Mouse (Mus musculus) intestine, embryonic 14.5 days (tissue): Measurements from ENCODE around the gene D330020A13Rik. TPM values are rescaled to one million over a fixed set of nuclear protein-coding genes. Genes with fewer than 3 reads are reported as not detected.
A peak's percentile ranks its signal among the peaks of the same experiment; 100 is the strongest.

ENCODE experiments used
- ATAC-seq: fragments of 200-750 bp; cut with Nextera tagmentation; replicated peaks from 2 replicates; pipeline ENCODE4 v1.8.0; 2017; ENCODE audit warnings: low read depth, moderate number of reproducible peaks, moderate TSS enrichment, moderate library complexity; ENCODE audit not compliant: low FRiP score, low TSS enrichment
- DNase-seq: peaks from one replicate; pipeline ENCODE4 v3.0.0-alpha.2; 2018; ENCODE audit warnings: low spot score
- H3K27ac ChIP-seq: fragments of 300-500 bp; sonication (generic); 2 replicates; pipeline ENCODE4 v1.5.1; 2014; ENCODE audit warnings: low read depth, mild to moderate bottlenecking, control low read depth
- H3K27me3 ChIP-seq: fragments of 300-500 bp; sonication (generic); replicated peaks from 2 replicates; pipeline ENCODE4 v1.6.1; 2014; ENCODE audit warnings: low read length, control low read depth; ENCODE audit not compliant: control insufficient read depth, insufficient read depth
- H3K36me3 ChIP-seq: fragments of 300-500 bp; sonication (generic); 2 replicates; pipeline ENCODE4 v1.6.1; 2014; ENCODE audit warnings: low read length, control low read depth; ENCODE audit not compliant: control insufficient read depth, insufficient read depth
- H3K4me1 ChIP-seq: fragments of 300-500 bp; sonication (generic); replicated peaks from 2 replicates; pipeline ENCODE4 v1.6.1; 2014; ENCODE audit warnings: low read length, control low read depth, mixed read lengths; ENCODE audit not compliant: control insufficient read depth, insufficient read depth
- H3K4me2 ChIP-seq: fragments of 300-500 bp; sonication (generic); 2 replicates; pipeline ENCODE4 v1.6.1; 2014; ENCODE audit warnings: low read length
- H3K4me3 ChIP-seq: fragments of 300-500 bp; sonication (generic); 2 replicates; pipeline ENCODE4 v1.5.1; 2014; ENCODE audit warnings: low read depth, low read length, control low read depth, mixed read lengths
- H3K9ac ChIP-seq: fragments of 300-500 bp; sonication (generic); 2 replicates; pipeline ENCODE4 v1.6.1; 2014; ENCODE audit warnings: mild to moderate bottlenecking, low read length
- H3K9me3 ChIP-seq: fragments of 300-500 bp; sonication (generic); 2 replicates; pipeline ENCODE4 v1.6.1; 2016; ENCODE audit warnings: low read length, control low read depth; ENCODE audit not compliant: control insufficient read depth
- WGBS: fragments of 180-500 bp; shearing (Covaris S2); extraction: QIAGEN DNeasy Blood & Tissue Kit; methylation state at CpG from one replicate; pipeline ENCODE4 v1.1.7; 2014; 5-methylcytosine and 5-hydroxymethylcytosine counted together
- polyA plus RNA-seq: library from polyadenylated mRNA; unstranded; fragments of >200 nt; fragmentation: Nextera tagmentation; extraction: Ambion mirVana; gene quantifications from 2 replicates; pipeline ENCODE4 v1.2.1, GENCODE M21; 2014

The D330020A13Rik gene
- polyA plus RNA-seq, 1 experiment from 2014 or later: not detected

DNA sequence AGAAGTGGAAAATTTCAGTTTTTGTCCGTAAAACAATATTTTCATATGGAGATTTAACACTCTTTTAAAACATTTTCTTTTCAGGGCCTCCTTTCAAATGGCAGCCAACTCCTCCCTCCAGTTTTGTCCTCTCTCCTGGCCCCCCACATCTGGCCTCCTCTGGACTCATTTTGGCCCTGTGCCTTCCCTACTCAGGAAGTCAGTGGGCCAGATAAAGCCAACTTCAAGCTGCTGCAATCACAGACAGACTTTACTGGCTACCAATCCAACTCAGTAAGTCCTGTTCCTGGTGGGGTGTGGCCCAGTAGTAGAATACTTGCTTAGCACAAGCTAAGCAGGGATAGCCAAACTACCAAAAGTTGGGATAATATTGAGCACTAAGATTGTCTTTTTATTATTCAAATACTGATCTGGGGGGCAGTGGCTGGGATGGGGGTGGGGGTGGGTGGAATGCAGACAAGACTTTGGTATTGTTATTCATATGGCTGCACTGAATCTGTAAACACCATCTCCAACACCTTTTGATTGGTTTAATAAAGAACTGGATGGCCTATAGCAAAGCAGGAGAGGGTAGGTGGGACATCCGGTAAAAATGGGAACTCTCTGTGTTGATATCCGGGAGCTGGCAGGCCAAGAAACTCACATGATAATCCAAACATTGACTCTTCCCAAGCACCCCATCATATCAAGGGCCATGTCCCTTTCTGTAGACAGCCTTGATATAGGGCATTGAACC lies 12.9 kb downstream of the D330020A13Rik start:
- no peak for ATAC-seq

DNA sequence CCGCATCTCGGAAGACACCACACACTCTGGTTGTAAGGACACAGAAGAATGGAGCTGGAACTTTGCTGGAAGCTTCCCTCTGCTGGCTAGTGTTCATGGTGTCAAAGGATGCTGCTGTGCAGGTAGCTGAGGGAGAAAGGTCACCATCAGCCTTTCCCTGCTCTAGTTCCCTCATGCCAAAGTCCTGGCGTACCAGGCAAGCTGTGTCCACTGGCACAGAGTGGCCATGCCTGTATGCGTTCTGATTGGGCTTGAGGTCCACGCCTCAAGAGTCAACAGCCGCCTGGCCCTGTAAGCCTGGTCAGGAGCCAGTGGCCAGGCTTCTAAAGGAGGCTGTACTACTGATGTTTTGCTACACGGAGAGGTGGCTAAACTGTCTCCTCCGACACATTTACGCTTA lies 15.2 kb downstream of the D330020A13Rik start:
- DNase-seq: no peak
- WGBS: 66% methylated on average over 9 of the region's 9 CpGs
- Histone ChIP-seq H3K9ac (no peak overlapping the region), H3K4me3 (no peak overlapping the region), H3K36me3 (no peaks in the 10 kb centered on the region), H3K4me1 (no peaks in the 10 kb centered on the region), H3K9me3 (no peaks in the 10 kb centered on the region), H3K27me3 (no peaks in the 10 kb centered on the region), H3K4me2 (no peak overlapping the region), H3K27ac (no peak overlapping the region)
- ATAC-seq: no peak

More for the DNA sequence above, 12.9 kb downstream of the D330020A13Rik start:
- Histone ChIP-seq H3K9ac (no peak overlapping the region), H3K9me3 (no peaks in the 10 kb centered on the region), H3K4me3 (no peak overlapping the region), H3K27ac (no peak overlapping the region), H3K4me2 (no peak overlapping the region), H3K4me1 (no peaks in the 10 kb centered on the region), H3K27me3 (no peaks in the 10 kb centered on the region), H3K36me3 (no peaks in the 10 kb centered on the region)
- no peak for DNase-seq
- 83% methylated on average over 3 of the region's 3 CpGs for WGBS

DNA sequence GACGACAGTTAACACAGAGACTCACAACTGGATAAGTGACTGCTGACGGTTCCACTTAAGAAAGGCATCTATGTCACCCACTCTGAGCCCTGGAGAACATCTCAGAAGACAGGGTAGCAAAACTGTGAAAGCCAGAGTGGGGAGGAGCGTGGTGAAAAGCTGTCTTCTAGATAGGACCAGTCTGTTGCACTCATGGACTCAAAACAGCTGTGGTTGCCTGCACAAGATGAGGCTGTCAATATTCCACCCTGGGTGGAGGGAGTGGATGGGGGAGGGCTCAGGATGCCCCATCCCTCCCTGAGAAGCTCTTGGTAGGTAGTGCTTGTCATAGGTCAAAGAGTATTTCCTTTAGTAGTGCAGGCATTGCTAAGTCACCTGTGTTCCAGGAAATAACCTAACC lies 15.6 kb downstream of the D330020A13Rik start:
- DNase-seq (no peak), ATAC-seq (no peak)
- H3K27me3 ChIP-seq: no peaks in the 10 kb centered on the region
- no peaks in the 10 kb centered on the region for H3K36me3 ChIP-seq
- H3K27ac ChIP-seq: no peak overlapping the region
- no peak overlapping the region for H3K4me3 ChIP-seq
- no peak overlapping the region for H3K9ac ChIP-seq
- no peak overlapping the region for H3K4me2 ChIP-seq
- H3K9me3 ChIP-seq: no peaks in the 10 kb centered on the region
- H3K4me1 ChIP-seq: no peaks in the 10 kb centered on the region
- 34% methylated on average over 3 of the region's 3 CpGs for WGBS

DNA sequence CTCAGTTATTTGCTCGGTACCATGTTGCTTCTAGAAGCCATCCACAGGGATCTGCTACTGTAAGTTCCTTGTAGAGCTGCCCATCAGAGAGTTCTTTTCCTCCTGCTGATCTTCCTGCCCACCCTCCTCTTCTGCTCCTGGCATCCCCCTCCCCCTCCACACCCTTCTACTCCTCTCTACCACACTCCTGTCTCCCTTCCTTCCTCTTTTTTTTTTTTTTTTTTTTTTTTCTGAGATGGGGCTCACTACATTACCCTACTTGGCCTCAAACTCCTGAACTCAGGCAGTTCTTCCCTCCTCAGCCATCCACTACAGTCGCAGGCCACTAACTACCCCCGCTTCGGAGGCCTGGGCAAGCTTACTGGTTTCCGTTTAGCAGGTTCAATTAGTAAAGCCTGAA lies 18.3 kb downstream of the D330020A13Rik start:
- WGBS: 77% methylated on average over 5 of the region's 5 CpGs
- no peaks in the 10 kb centered on the region for H3K36me3 ChIP-seq
- no peak overlapping the region for H3K4me2 ChIP-seq
- no peak for DNase-seq
- H3K27ac ChIP-seq: no peak overlapping the region
- H3K4me1 ChIP-seq: no peaks in the 10 kb centered on the region
- no peak overlapping the region for H3K9ac ChIP-seq
- no peaks in the 10 kb centered on the region for H3K27me3 ChIP-seq
- no peak for ATAC-seq
- no peak overlapping the region for H3K4me3 ChIP-seq
- no peaks in the 10 kb centered on the region for H3K9me3 ChIP-seq

DNA sequence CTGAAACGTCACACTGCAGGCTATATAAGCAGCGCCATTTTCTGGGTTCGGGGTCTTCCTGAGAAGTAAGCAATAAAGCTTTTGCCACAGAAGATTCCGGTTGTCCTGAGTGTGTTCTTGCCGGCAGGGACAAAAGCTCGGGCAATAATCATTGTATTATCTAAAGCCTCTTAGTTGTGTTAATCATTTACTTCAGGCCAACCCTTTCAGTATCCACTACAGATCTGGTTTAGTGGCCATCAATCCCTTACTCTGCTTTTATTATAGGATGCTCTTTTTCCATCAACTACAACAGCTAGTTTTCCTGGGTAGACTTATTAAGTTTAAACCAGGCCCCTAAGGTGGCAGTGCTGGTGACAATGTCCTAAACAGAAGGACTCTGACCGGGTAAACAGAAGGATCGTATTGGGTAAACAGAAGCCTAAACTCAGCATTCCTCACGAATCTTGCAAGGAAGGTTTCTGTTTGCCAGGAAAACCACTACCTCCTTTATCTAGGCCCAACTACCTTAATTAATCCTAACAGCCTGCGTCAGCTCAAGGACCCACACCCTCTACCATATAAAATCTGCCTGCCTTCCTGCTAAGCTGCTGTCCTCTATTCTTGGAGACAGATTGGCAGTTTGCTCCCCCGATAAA lies 24.3 kb downstream of the D330020A13Rik start:
- WGBS: 51% methylated on average over 11 of the region's 11 CpGs
- H3K9ac ChIP-seq: no peak overlapping the region
- H3K9me3 ChIP-seq: no peaks in the 10 kb centered on the region
- H3K4me1 ChIP-seq: no peaks in the 10 kb centered on the region
- no peak for DNase-seq
- H3K27me3 ChIP-seq: no peaks in the 10 kb centered on the region
- H3K36me3 ChIP-seq: 0 out of 2 replicates have a peak, but pooled peaks cover 3% of the 10 kb centered on the region
- no peak overlapping the region for H3K4me3 ChIP-seq
- no peak overlapping the region for H3K4me2 ChIP-seq
- ATAC-seq: peak; percentile 37; the same call in 1 of the 2 replicates
- no peak overlapping the region for H3K27ac ChIP-seq

DNA sequence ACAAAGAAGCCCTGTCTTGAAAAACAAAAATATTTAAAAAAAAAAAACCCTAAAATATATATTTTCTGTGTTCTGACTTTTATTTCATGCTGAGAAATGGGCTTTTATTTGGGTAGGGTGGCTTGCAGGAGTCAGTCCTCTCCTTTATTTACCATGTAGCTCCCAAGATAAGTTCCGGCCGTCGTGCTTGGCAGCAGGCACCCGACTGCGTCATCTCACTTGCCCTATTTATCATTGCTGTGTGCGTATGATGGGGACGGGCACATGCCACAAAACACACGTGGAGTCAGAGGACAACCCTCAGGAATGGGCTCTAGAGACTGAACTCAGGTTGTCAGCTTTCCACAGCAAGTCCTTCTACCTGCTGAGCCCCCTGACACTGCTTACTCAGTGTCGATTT lies 25.0 kb downstream of the D330020A13Rik start:
- no peak overlapping the region for H3K4me2 ChIP-seq
- no peak overlapping the region for H3K4me3 ChIP-seq
- no peaks in the 10 kb centered on the region for H3K9me3 ChIP-seq
- H3K27ac ChIP-seq: no peak overlapping the region
- no peaks in the 10 kb centered on the region for H3K27me3 ChIP-seq
- H3K9ac ChIP-seq: no peak overlapping the region
- ATAC-seq (no peak), DNase-seq (no peak)
- 72% methylated on average over 9 of the region's 9 CpGs for WGBS
- H3K36me3 ChIP-seq: 0 out of 2 replicates have a peak, but pooled peaks cover 10% of the 10 kb centered on the region
- no peaks in the 10 kb centered on the region for H3K4me1 ChIP-seq

DNA sequence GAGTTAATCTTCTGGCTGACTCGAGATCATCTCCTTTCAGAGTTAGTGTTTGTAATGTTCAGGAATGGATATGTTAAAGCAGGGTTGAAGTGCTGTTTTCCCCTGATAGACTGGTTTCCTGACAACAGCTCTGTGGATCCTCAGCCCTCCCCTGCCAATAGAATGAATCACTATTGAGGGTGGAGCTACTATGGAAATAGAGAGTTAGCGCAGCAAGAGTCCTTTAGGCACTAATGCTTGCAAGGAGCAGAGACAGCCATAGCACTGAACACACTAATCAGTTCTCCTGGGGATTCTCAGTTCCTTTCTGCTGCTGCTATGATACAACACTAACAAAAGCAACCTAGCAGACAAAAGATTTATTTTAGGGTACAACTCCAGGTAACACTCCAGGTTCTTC lies 26.2 kb downstream of the D330020A13Rik start:
- 75% methylated on average over 2 of the region's 2 CpGs for WGBS
- H3K4me2 ChIP-seq: no peak overlapping the region
- ATAC-seq (no peak), DNase-seq (no peak)
- H3K4me3 ChIP-seq: no peak overlapping the region
- H3K27me3 ChIP-seq: no peaks in the 10 kb centered on the region
- no peaks in the 10 kb centered on the region for H3K4me1 ChIP-seq
- H3K27ac ChIP-seq: no peak overlapping the region
- no peak overlapping the region for H3K9ac ChIP-seq
- peaks cover 19% of the 10 kb centered on the region for H3K36me3 ChIP-seq
- H3K9me3 ChIP-seq: no peaks in the 10 kb centered on the region

DNA sequence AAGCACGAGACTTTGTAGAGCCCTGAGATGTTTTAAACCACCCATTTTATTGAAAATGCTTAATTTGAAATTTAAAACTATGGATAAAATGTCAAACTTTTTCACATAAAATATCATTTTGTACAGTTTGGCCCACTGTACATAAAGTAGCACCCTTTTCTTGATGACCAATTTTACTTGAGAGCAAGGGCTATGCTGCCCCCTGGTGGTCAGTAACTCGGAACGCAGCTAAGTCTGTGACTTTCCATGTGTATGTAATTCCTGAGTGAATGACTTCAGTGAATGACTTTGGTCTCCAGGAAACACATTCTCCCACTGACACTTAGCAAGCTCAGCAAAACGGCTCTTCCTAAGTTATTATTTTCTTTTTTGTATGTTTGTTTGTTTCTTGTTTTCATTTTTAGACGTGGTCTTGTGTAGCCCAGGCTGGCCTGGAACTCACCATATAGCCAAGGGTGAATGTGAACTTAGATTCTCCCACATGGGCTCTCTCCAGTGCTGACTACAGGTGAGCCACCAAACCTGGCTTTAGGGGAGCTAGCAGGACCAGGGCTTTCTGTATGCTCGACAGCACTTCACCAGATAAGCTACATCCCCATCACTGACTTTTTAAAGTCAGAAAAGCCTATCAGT lies 30.2 kb downstream of the D330020A13Rik start:
- Histone ChIP-seq H3K27me3 (no peaks in the 10 kb centered on the region), H3K4me3 (no peak overlapping the region), H3K9ac (no peak overlapping the region), H3K9me3 (no peaks in the 10 kb centered on the region), H3K4me2 (no peak overlapping the region), H3K27ac (no peak overlapping the region), H3K4me1 (no peaks in the 10 kb centered on the region), H3K36me3 (peaks cover 32% of the 10 kb centered on the region)
- WGBS: 31% methylated on average over 6 of the region's 6 CpGs
- DNase-seq (no peak), ATAC-seq (no peak)
